Mouse (Mus musculus) heart, adult 2 months (tissue): ENCODE data around the gene Aar2.

ENCODE experiments used
- CTCF ChIP-seq: fragments of 200-600 bp; IDR thresholded peaks from 2 replicates; pipeline ENCODE4 v1.8.1; 2022; ENCODE audit warnings: antibody characterized with exemption, mild to moderate bottlenecking, moderate library complexity
- POLR2A ChIP-seq: fragments of 200-500 bp; IDR thresholded peaks from 2 replicates; pipeline ENCODE4 v1.6.1; 2011; ENCODE audit warnings: mild to moderate bottlenecking, low read depth, low read length, control low read depth; ENCODE audit not compliant: insufficient read depth

DNA sequence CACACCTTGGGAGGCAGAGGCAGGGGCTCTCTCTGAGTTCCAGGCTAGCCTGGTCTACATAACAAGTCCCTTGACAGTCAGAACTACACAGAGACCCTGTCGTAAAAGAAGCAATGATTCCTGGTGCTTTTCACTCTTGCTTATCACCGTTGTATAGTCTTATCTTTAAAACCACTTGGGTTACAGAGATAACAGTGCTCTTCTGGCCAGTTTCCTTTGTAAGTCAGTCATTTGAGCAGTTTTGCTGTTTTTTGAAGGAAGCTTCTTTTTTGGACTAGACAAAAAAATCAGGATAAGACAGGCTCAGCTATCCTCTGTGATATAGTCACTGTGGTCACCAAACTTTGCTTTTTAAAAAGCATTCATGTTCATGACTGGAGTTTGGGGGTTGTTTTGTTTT, 14.4 kb downstream of the Aar2 start:
- TF ChIP-seq CTCF (no peak), POLR2A (no peak)
